Mouse (Mus musculus) testis, adult 2 months (tissue): ENCODE data around the gene Rbbp6. TPM values are rescaled to one million over a fixed set of nuclear protein-coding genes. Genes with fewer than 3 reads are reported as not detected.
A peak's percentile ranks its signal among the peaks of the same experiment; 100 is the strongest.

ENCODE experiments used
- H3K27ac ChIP-seq: fragments of 200-500 bp; 2 replicates; pipeline ENCODE4 v1.5.1; 2012; ENCODE audit warnings: low read depth, low read length; ENCODE audit not compliant: control insufficient read depth, insufficient read depth
- H3K27me3 ChIP-seq: fragments of 200-500 bp; 2 replicates; pipeline ENCODE4 v1.6.1; 2012; ENCODE audit warnings: mild to moderate bottlenecking, low read length, moderate library complexity; ENCODE audit not compliant: control insufficient read depth, insufficient read depth
- H3K36me3 ChIP-seq: fragments of 200-500 bp; 2 replicates; pipeline ENCODE4 v1.6.1; 2012; ENCODE audit warnings: mild to moderate bottlenecking, low read length; ENCODE audit not compliant: control insufficient read depth, insufficient read depth
- H3K4me1 ChIP-seq: fragments of 200-500 bp; 2 replicates; pipeline ENCODE4 v1.6.1; 2012; ENCODE audit warnings: low read length; ENCODE audit not compliant: control insufficient read depth, insufficient read depth
- H3K4me3 ChIP-seq: fragments of 200-500 bp; 2 replicates; pipeline ENCODE4 v1.5.1; 2012; ENCODE audit warnings: low read depth, mild to moderate bottlenecking, low read length, moderate library complexity, mixed read lengths; ENCODE audit not compliant: control insufficient read depth
- CTCF ChIP-seq: fragments of 200-500 bp; IDR thresholded peaks from 2 replicates; pipeline ENCODE4 v1.5.1; 2012; ENCODE audit warnings: low read depth, mild to moderate bottlenecking, inconsistent platforms, low read length, moderate library complexity; ENCODE audit not compliant: control insufficient read depth, insufficient read depth, insufficient replicate concordance
- POLR2A ChIP-seq: fragments of 200-500 bp; IDR thresholded peaks from 2 replicates; pipeline ENCODE4 v1.6.1; 2012; ENCODE audit warnings: low read depth, mild to moderate bottlenecking, inconsistent platforms, low read length, moderate library complexity; ENCODE audit not compliant: control insufficient read depth
- polyA plus RNA-seq: library from polyadenylated mRNA; depleted of rRNA; stranded (reverse); fragments of >200 nt; gene quantifications from 2 replicates; pipeline ENCODE4 v1.2.3, GENCODE M21; 2012

The Rbbp6 gene
- polyA plus RNA-seq, 1 experiment: 34.3 TPM

DNA sequence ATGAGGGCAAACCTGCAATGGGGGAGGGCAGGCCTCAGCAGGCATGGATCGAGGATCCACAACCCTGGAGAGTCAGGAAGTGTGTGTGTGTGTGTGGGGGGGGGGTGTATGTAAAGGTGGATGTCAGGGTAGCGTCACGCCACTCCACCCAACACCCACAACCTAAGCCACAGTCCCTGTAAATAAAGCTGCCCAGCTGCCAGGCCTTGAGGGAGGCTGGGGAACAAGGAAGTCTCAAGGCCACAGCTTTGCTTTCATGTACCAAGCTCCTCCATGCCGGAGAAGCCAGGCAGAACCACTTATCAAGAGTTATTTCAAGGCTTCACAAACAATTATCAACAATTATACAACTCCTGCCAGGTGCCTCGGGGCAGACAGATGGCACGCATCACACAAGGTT lies 13.4 kb upstream of the Rbbp6 start:
- Histone ChIP-seq H3K27me3 (no peaks in the 10 kb centered on the region), H3K36me3 (no peaks in the 10 kb centered on the region), H3K4me1 (no peaks in the 10 kb centered on the region), H3K4me3 (no peak overlapping the region), H3K27ac (no peak overlapping the region)
- no peak for TF ChIP-seq CTCF
- TF ChIP-seq POLR2A: no peak

DNA sequence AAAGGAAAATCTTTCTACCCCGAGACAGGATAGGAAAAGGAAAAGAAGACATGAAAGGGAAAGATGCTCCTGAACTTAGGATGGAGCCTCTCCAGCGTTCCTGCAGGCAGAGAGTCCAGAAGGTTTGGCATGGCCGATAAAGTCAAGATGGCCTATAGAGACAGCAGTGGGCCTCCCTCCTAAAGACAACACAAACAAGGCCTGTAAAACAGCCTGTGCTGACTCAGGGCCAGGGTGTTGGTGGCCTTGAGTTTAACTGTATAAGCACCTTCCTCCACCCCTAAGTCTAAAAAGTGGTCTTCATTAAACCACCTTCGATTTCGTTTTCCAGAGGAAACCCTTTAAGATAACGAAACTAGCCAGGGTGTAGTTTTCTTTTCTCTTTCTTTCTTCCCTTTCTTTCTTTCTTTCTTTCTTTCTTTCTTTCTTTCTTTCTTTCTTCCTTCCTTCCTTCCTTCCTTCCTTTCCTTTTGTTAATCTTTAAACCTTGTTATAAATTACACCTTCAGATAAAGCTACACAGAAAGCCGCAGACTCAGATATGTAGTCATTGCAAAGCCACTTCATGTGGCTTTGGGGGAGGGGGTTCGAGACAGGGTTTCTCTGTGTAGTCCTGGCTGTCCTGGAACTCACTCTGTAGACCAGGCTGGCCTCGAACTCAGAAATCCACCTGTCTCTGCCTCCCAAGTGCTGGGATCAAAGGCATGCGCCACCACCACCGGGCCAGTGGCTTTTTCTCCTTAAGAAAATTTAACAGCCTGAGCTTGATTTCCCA lies 10.8 kb upstream of the Rbbp6 start:
- H3K4me3 ChIP-seq: no peak overlapping the region
- H3K27ac ChIP-seq: no peak overlapping the region
- no peaks in the 10 kb centered on the region for H3K27me3 ChIP-seq
- H3K36me3 ChIP-seq: no peaks in the 10 kb centered on the region
- no peaks in the 10 kb centered on the region for H3K4me1 ChIP-seq
- TF ChIP-seq CTCF (no peak), POLR2A (no peak)

DNA sequence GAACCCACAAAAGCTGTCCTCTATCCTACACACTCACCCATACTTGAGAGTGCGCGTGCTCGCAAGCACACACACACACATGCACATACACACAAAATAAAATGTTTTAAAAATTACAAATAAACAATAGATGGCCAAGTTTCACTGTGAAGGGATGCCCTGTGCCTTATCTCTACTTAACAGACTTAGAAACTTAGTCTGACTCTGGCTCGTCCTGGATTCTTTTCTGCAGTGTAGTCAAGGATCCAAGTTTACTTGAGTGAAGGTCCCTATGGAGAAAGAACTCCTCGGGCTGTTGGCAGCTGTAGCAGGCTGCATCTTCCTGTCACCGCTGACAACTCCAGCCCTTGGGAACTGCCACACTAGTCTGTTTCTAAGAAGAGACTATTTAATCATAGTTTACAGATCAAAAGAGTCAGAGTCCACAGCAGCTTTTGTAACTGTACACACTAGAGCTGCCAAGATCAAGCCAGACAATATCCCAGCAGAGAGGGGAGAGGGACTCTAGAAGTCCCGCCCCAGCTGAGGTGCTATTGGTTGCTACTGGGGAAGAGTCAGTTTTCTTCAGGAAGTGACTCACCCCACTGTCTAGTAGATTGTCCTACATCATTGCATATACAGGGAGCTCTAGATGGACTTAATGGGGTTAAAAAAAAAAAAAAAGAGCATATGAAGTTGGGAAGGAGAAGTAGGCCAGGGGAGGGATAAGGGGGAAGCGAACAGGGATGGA lies 10.1 kb upstream of the Rbbp6 start:
- H3K27ac ChIP-seq: no peak overlapping the region
- no peaks in the 10 kb centered on the region for H3K36me3 ChIP-seq
- H3K27me3 ChIP-seq: no peaks in the 10 kb centered on the region
- TF ChIP-seq POLR2A (no peak), CTCF (no peak)
- H3K4me3 ChIP-seq: no peak overlapping the region
- H3K4me1 ChIP-seq: no peaks in the 10 kb centered on the region

DNA sequence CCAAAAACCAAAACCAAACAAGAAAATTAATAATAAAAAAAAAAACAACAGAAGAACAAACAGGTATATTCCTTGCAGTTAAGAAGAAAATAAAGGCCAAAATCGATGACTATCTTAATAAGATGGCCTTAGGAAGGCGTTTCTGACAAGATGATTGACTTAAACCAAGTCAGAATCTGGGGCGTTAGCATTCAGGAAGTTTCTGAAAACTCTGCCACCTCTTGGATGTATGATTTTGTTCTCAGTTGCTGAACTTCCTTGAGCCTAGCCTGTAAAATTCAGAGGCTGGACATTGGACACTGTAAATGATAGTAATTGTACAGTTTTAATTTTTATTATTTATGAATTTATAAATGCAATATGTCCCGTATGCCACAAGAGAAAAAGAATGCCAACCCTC lies 3.3 kb downstream of the Rbbp6 start:
- Histone ChIP-seq H3K4me3 (peak overlapping the region; percentile 79; the same call in 1 of the 2 replicates), H3K27ac (no peak overlapping the region), H3K27me3 (no peaks in the 10 kb centered on the region), H3K36me3 (no peaks in the 10 kb centered on the region), H3K4me1 (peaks cover 2% of the 10 kb centered on the region)
- no peak for TF ChIP-seq POLR2A
- TF ChIP-seq CTCF: no peak

DNA sequence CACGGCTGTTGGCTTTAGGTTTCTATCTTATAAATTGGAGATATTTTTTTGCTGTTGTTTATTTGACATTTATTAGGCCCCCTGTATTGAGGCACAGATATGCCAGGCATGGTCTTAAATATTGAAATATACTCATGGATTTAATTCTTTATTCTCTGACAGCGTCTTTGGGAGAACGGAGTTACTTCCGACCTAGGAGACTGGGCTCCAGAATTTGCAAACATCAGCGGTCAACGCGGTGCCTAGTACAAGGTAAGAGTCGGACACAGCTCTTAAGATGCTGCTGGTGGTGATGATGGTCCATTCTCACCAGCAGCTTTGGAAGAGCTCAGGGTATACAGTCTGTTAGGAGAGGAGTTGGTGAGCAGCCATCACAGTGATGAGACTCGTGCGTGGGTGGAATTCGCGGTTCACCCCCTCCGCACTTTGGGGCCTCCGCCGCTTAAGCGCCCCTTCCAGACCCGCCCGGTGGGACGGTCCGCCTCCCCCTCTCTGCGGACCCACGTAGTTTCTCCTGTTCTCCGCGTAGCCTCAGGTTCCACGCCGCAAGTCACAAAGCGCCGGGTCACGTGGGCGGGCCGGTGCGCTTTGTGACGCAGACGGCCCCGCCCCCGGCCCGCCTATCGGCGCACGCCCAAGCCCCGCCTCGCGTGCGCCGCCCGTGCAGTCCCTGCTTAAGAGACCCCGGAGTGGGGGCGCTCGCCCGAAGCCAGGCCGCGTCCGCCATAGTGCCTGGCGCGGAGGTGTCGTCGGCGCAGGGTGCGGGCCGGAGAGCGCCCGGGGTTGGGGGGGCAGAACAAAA lies 3.9 kb downstream of the Rbbp6 start:
- Histone ChIP-seq H3K27me3 (no peaks in the 10 kb centered on the region), H3K4me3 (peak overlapping the region; percentile 99), H3K4me1 (peaks cover 2% of the 10 kb centered on the region), H3K27ac (peak overlapping the region; percentile 83), H3K36me3 (no peaks in the 10 kb centered on the region)
- TF ChIP-seq CTCF (no peak), POLR2A (peak; percentile 95)

DNA sequence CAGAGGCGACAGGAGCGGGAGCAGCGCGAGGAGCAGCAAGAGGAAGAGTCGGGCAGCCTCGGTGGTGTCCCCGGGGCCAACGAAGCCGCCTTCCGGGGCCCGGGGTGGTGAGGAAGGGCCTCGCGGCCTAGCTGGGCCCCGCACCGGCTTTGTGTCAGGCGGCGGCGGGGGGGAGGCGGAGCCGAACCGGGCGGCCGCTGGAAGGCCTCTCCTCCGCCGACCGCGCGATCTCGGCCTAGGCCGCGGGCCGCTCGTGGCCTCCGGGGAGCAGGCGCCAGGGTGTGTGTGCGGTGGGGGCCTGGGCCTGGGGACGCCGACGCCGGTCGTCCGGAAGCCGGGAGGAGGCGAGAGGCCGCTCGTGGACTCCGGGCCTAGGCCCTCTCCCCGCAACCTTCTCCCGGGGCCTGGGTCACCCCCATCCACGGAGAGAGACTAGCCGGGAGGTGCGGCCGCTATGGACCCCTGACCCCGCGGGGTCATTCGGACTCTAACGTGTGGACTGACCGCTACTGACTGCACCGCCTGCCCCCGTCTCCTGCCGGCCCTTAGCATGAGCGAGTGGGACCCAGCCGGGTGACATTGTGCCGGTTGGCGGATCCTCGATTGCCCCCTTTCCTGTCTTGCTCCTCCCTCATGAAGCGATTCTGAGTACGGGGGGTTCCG lies 4.8 kb downstream of the Rbbp6 start:
- Histone ChIP-seq H3K27ac (peak overlapping the region; percentile 83), H3K36me3 (no peaks in the 10 kb centered on the region), H3K4me3 (peak overlapping the region; percentile 99), H3K4me1 (peaks cover 2% of the 10 kb centered on the region), H3K27me3 (no peaks in the 10 kb centered on the region)
- TF ChIP-seq CTCF (no peak), POLR2A (peak; percentile 34; the same call in 1 of the 2 replicates)
